Mouse (Mus musculus): ENCODE data around the gene Jam2.

DNA sequence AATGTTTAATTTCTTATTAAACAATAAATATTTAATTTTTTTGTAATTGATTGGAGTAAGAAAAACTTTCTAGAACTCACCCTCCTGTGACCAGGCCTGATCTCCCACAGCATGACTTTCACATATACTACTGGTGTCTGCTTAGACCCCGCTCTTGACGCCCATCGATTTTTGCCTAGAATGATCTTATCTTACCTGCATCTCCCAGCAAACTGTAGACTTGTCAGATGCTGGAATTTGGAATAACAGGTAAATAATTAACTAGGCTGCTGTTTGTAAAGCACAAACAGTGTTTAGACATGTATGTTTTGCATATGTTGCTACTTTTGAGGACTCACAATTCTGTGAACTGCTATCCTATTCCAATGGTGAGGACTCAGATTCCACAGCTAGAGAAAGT lies 32.3 kb downstream of the Jam2 start:
- TF ChIP-seq CTCF (IDR thresholded peaks at IDR 0.05; ENCODE audit: low read depth, low read length) = no peak
- TF ChIP-seq POLR2A (IDR thresholded peaks at IDR 0.05; ENCODE audit: borderline replicate concordance, low read depth, low read length) = no peak

All from bone marrow macrophage, adult 2 months (primary cell).